Mouse (Mus musculus): ENCODE results near the gene Ankfn1. TPM values are rescaled to one million over a fixed set of nuclear protein-coding genes. Genes with fewer than 3 reads are reported as not detected.

Ankfn1 gene
- 1.5 TPM for polyA plus RNA-seq (2014; fragmentation: Illumina TruSeq; extraction: RNeasy Lipid Tissue Mini Kit (QIAGEN cat#74804))

GRCm38 (mm10) chr11:89777431-89777830, at the start of gene Ankfn1:
Gene Ankfn1, minus strand, starts transcription at chr11:89777653.

Other genes with a start within 250 kb of the Ankfn1 start
- 5.5 TPM for gene Pctp, start 225.2 kb upstream of the Ankfn1 start, polyA plus RNA-seq (2014; fragmentation: Illumina TruSeq; extraction: RNeasy Lipid Tissue Mini Kit (QIAGEN cat#74804))

Data from ovary, adult 10 weeks (tissue).